Mouse (Mus musculus) limb, embryonic 11.5 days (tissue): Measurements from ENCODE around the gene Pcgf2. TPM values are rescaled to one million over a fixed set of nuclear protein-coding genes. Genes with fewer than 3 reads are reported as not detected.
A peak's percentile ranks its signal among the peaks of the same experiment; 100 is the strongest.

Source experiments
- ATAC-seq: fragments of 200-750 bp; cut with Nextera tagmentation; 2 replicates; pipeline ENCODE4 v1.8.0; 2017; ENCODE audit warnings: low read depth; ENCODE audit not compliant: insufficient number of reproducible peaks, low FRiP score, low TSS enrichment
- DNase-seq: peaks from one replicate; pipeline ENCODE4 v3.0.0-alpha.2; 2015; ENCODE audit warnings: low spot score
- H3K27ac ChIP-seq: fragments of 300-500 bp; sonication (generic); replicated peaks from 2 replicates; pipeline ENCODE4 v1.5.1; 2014; ENCODE audit warnings: low read depth, mild to moderate bottlenecking, low read length
- H3K27me3 ChIP-seq: fragments of 300-500 bp; sonication (generic); 2 replicates; pipeline ENCODE4 v1.6.1; 2014; ENCODE audit warnings: mild to moderate bottlenecking, low read length, mixed read lengths; ENCODE audit not compliant: control insufficient read depth, insufficient read depth
- H3K36me3 ChIP-seq: fragments of 300-500 bp; sonication (generic); 2 replicates; pipeline ENCODE4 v1.6.1; 2014; ENCODE audit warnings: mild to moderate bottlenecking, low read length, moderate library complexity, mixed read lengths; ENCODE audit not compliant: control insufficient read depth, insufficient read depth
- H3K4me1 ChIP-seq: fragments of 300-500 bp; sonication (generic); 2 replicates; pipeline ENCODE4 v1.6.1; 2014; ENCODE audit warnings: low read length, mixed read lengths; ENCODE audit not compliant: control insufficient read depth, insufficient read depth
- H3K4me2 ChIP-seq: fragments of 300-500 bp; sonication (generic); 2 replicates; pipeline ENCODE4 v1.6.1; 2014; ENCODE audit warnings: low read depth, mild to moderate bottlenecking, moderate library complexity; ENCODE audit not compliant: severe bottlenecking
- H3K4me3 ChIP-seq: fragments of 300-500 bp; sonication (generic); 2 replicates; pipeline ENCODE4 v1.5.1; 2014; ENCODE audit warnings: low read depth, low read length
- H3K9ac ChIP-seq: fragments of 300-500 bp; sonication (generic); 2 replicates; pipeline ENCODE4 v1.6.1; 2014; ENCODE audit warnings: mild to moderate bottlenecking, low read length
- H3K9me3 ChIP-seq: fragments of 300-500 bp; sonication (generic); 2 replicates; pipeline ENCODE4 v1.6.1; 2016; ENCODE audit warnings: low read length; ENCODE audit not compliant: control insufficient read depth
- WGBS: fragments of 180-500 bp; shearing (Covaris S2); extraction: QIAGEN DNeasy Blood & Tissue Kit; methylation state at CpG from one replicate; pipeline ENCODE4 v1.1.7; 2014; 5-methylcytosine and 5-hydroxymethylcytosine counted together
- polyA plus RNA-seq: library from polyadenylated mRNA; unstranded; fragments of >200 nt; fragmentation: Nextera tagmentation; extraction: Ambion mirVana; gene quantifications from 2 replicates; pipeline ENCODE4 v1.2.1, GENCODE M21; 2014

The Pcgf2 gene
- polyA plus RNA-seq, 1 experiment from 2014 or later, result 23.3 TPM

DNA sequence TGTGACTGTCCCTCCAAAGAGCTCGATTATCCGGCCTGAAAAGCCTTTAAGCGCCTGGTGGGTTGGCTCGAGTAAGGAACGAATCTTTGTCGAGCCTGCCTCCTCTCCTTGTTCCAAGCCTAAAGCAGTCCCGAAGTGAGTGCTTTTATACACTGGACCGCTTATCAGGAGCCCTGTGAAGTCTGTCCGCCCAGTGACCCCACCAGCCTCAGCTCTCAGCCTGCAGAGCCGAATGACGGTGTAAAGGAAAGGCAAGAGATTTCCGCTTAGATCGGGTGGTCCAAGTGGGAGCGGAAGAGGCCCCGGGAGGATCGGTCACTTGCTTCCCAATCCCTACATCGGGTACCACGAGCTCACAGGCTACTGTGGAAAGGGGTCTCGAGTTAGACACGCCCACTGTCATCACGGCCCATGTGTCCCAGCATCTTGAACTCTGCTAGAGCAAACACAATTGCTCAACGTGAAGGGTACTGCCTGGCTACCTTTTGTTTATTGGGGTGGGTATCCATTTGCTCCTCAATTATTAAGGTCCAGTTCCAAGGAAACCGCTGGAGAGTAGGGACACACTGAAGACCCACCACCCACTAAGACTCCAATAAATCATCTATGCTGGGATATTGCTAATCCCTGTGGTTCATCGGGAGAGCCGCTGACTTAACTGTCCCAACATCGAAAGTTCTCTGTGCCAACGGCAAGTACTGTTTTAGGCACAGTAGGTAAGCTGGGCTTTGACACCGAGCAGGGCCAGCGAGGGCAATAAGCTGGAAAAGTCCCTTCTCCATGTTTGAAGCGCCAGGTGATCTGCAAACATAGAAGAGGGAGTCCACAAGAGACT is 666 bp upstream of the Pcgf2 start:
- Histone ChIP-seq H3K4me1 (peaks cover 25% of the 10 kb centered on the region), H3K4me2 (peak overlapping the region; percentile 88), H3K27ac (peak overlapping the region; percentile 97), H3K27me3 (no peaks in the 10 kb centered on the region), H3K9me3 (no peaks in the 10 kb centered on the region), H3K9ac (peak overlapping the region; percentile 84), H3K36me3 (no peaks in the 10 kb centered on the region), H3K4me3 (peak overlapping the region; percentile 76)
- ATAC-seq (no peak), DNase-seq (peak; percentile 63)
- WGBS, result 15% methylated on average over 30 of the region's 30 CpGs

DNA sequence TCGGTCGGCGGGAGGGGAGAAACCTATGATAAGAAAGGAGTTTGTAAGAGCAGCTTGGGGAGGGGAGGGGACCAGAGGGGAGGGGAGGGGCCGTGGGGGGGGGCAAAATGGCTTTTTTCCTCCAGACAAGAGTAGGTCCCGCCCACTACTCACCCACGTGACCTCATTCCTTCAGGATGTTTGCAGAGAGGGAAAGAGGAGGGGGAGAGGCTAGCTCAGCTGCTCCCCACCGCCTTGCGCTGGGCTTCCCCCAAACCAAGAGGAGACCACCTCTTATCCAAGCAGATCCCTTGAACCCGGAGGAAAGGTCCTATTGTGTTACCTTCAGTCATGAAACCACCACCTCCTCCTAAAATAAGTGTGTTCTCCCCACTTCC is 683 bp downstream of the Pcgf2 start:
- Histone ChIP-seq H3K4me1 (peaks cover 38% of the 10 kb centered on the region), H3K27me3 (no peaks in the 10 kb centered on the region), H3K27ac (peak overlapping the region; percentile 97), H3K4me2 (peak overlapping the region; percentile 88), H3K4me3 (peak overlapping the region; percentile 76), H3K9ac (peak overlapping the region; percentile 84), H3K9me3 (no peaks in the 10 kb centered on the region), H3K36me3 (0 out of 2 replicates have a peak, but pooled peaks cover 2% of the 10 kb centered on the region)
- WGBS, result 0% methylated on average over 6 of the region's 9 CpGs
- ATAC-seq, result 0 out of 2 replicates have a peak, but pooled peaks have one; percentile 36
- peak; percentile 94 for DNase-seq

DNA sequence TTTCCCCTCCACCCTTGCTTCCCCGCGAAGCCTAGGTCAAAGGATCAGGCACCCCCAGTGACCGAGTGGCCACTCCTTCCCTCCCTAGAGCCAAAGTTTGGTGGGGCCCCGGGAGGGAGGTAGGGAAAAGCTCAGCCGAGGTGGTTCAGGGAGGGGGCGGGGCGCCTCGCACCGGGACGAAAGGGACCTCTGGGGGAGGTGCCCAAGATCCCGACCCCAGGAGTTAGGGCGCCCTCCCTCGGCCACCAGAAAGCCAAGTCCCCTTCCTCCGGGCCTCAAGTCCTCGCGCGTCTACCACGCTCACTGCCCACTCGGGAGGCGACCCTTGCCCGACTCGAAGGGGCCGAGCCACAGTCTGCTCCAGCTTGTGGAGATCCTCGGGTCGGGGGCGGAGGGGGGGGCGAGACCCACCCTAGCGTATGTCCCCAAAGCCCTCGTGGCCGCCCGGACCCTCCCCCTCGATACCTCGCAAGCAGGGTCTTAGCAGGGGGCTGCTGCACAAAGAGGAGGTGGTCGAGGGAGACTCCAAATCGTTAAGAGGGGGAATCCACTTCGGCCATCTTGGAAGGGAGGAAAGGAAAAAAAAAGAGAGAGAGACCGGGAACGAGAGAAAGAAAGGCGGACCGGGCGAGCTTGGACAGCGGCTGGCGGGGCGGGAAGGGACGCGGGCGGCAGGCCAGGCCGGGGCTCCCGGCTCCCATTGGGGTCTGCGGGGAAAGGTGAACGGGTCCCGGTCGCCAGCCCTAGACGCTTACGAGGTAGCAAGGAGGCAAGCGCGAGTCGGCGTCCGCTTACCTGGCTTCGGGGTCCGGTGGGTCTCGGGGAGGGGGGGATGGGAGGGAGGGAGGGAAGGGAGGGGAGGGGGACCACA is 1.3 kb downstream of the Pcgf2 start:
- under 1% methylated on average over 55 of the region's 63 CpGs for WGBS
- H3K4me2 ChIP-seq, result peak overlapping the region; percentile 84
- H3K36me3 ChIP-seq, result 0 out of 2 replicates have a peak, but pooled peaks cover 2% of the 10 kb centered on the region
- ATAC-seq, result no peak
- peak overlapping the region; percentile 97 for H3K27ac ChIP-seq
- peak; percentile 87 for DNase-seq
- peak overlapping the region; percentile 97 for H3K9ac ChIP-seq
- H3K27me3 ChIP-seq, result no peaks in the 10 kb centered on the region
- H3K4me1 ChIP-seq, result peaks cover 35% of the 10 kb centered on the region
- peak overlapping the region; percentile 76 for H3K4me3 ChIP-seq
- no peaks in the 10 kb centered on the region for H3K9me3 ChIP-seq

DNA sequence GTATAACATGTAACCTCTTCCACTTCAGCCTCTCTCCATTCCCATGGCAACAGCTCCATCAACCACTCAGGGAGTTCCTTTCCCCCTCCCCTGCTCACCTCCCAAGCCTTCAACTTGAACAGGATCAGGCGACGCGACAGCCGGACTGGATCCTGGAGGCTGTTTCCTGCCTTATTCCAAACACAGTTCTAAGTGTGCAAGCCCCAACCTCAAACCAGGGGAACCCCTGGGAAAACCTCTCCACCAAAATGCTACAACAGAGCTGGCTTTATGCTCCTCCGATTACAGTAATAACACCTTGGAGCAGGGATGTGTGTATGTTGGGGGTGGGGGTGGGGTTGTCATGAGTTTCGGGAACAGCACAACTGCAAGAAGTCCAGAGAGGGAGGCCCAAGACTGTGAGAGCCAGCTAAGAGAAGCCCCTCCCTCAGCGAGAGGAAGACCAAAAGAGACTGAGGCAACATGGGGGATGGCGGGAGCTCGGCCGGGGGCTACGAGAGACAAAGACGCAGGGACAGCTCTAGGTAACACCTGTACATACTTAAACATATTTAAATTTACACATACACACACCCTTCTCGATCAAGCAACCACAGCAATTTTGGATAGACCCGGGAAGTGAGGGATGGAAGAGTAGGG is 2.3 kb downstream of the Pcgf2 start:
- Histone ChIP-seq H3K4me3 (peak overlapping the region; percentile 76), H3K36me3 (0 out of 2 replicates have a peak, but pooled peaks cover 2% of the 10 kb centered on the region), H3K27me3 (no peaks in the 10 kb centered on the region), H3K9ac (peak overlapping the region; percentile 97), H3K4me1 (peaks cover 33% of the 10 kb centered on the region), H3K27ac (peak overlapping the region; percentile 97), H3K4me2 (peak overlapping the region; percentile 84), H3K9me3 (no peaks in the 10 kb centered on the region)
- ATAC-seq, result peak; percentile 19; the same call in 1 of the 2 replicates
- peak; percentile 62 for DNase-seq
- WGBS, result under 1% methylated on average over 14 of the region's 14 CpGs

DNA sequence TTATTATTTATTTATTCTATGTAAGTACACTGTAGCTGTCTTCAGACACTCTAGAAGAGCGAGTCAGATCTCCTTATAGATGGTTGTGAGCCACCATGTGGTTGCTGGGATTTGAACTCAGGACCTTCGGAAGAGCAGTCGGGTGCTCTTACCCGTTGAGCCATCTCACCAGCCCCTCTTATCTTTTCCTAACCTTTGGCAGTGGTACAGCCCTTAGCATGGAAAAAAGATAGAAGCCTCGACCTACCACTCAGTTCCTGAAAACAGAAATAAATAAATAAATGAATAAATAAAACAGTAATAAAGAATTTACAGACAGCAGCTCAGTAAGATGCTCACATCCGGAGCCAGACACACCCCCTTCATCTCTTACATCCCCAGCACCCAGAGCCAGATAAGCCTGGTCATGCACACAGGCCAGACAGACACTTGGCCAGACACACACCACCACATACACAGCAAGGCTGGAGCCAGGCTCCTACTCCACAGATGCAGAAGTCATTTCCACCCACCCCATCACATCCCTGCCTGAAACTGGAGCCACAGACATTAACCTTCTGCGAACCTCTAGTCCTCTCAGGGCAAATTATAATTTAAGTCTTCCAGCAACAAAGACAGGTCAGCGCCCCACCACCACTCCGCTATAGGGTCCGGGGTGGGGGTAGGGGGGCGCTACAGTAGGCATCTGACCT is 3.0 kb downstream of the Pcgf2 start:
- DNase-seq (no peak), ATAC-seq (no peak)
- Histone ChIP-seq H3K9me3 (no peaks in the 10 kb centered on the region), H3K4me1 (peaks cover 33% of the 10 kb centered on the region), H3K9ac (no peak overlapping the region; the same call in 1 of the 2 replicates), H3K27ac (peak overlapping the region; percentile 97), H3K36me3 (peaks cover 6% of the 10 kb centered on the region; the same call in 1 of the 2 replicates), H3K4me2 (peak overlapping the region; percentile 84), H3K27me3 (no peaks in the 10 kb centered on the region), H3K4me3 (peak overlapping the region; percentile 76)
- 60% methylated on average over 11 of the region's 11 CpGs for WGBS

DNA sequence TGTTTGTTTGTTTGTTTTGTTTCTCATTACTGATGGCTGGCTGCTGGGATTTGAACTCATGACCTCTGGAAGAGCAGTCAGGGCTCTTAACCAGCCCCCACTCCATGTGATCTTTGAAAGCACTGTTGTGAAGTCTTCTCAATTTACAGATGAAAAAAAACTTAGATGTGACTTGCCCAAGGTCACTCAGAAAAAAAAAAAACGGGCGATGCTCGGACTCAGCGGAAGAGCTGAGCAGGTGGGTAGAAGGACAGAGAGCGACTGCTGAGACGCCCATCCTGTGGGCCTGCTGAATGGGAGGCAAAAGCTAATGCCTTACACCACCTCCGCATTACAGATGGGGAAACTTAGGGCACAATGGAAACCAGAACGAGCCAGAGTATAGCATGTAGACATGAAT is 3.6 kb downstream of the Pcgf2 start:
- Histone ChIP-seq H3K4me2 (no peak overlapping the region), H3K4me1 (peaks cover 33% of the 10 kb centered on the region), H3K27ac (no peak overlapping the region), H3K9me3 (no peaks in the 10 kb centered on the region), H3K27me3 (no peaks in the 10 kb centered on the region), H3K9ac (no peak overlapping the region), H3K36me3 (peaks cover 11% of the 10 kb centered on the region), H3K4me3 (no peak overlapping the region)
- no peak for DNase-seq
- WGBS, result 77% methylated on average over 8 of the region's 8 CpGs
- ATAC-seq, result no peak

- peaks cover 15% of the 10 kb centered on the region for H3K36me3 ChIP-seq
- 48% methylated on average over 9 of the region's 9 CpGs for WGBS
- H3K27me3 ChIP-seq, result no peaks in the 10 kb centered on the region
- DNase-seq, result no peak
- H3K4me2 ChIP-seq, result peak overlapping the region; percentile 11; the same call in 1 of the 2 replicates
- no peaks in the 10 kb centered on the region for H3K9me3 ChIP-seq
- no peak for ATAC-seq
- no peak overlapping the region for H3K4me3 ChIP-seq
- H3K4me1 ChIP-seq, result peaks cover 26% of the 10 kb centered on the region
- no peak overlapping the region for H3K27ac ChIP-seq
- peak overlapping the region; percentile 27; the same call in 1 of the 2 replicates for H3K9ac ChIP-seq
Measured at GRCm38 (mm10) chr11:97695712-97696401, 4.4 kb downstream of the Pcgf2 start.
